Mouse (Mus musculus) testis, adult 2 months (tissue): ENCODE data around the gene Pex1.

Experiments
- CTCF ChIP-seq: fragments of 200-500 bp; IDR thresholded peaks from 2 replicates; pipeline ENCODE4 v1.5.1; 2012; ENCODE audit warnings: low read depth, mild to moderate bottlenecking, inconsistent platforms, low read length, moderate library complexity; ENCODE audit not compliant: control insufficient read depth, insufficient read depth, insufficient replicate concordance
- POLR2A ChIP-seq: fragments of 200-500 bp; IDR thresholded peaks from 2 replicates; pipeline ENCODE4 v1.6.1; 2012; ENCODE audit warnings: low read depth, mild to moderate bottlenecking, inconsistent platforms, low read length, moderate library complexity; ENCODE audit not compliant: control insufficient read depth

- TF ChIP-seq CTCF (no peak), POLR2A (no peak)
These were observed 53.0 kb downstream of the Pex1 start for GRCm38 (mm10) chr5:3648849-3649210.
